Mouse (Mus musculus): ENCODE measurements around the gene Prkg1.

DNA sequence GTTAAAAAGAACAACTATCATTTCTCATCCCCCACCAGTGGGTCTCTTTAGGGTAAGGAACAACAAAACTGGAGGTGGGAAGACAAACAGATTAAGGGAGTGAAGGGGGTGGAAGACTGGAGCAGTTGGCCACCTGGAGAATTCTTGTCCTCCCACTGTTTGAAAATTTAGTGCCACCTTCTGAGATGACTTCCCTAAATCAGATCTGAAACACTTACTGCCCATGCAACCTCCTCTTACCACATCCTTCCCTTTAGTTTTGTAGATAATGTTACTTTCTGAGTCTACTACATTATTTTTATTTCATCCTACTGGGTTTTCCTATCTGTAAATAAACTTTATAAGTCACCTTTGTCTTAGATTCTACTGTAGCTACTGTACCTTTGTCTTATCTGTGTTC lies 304.6 kb downstream of the Prkg1 start:
- TF ChIP-seq POLR2A (IDR thresholded peaks at IDR 0.05; ENCODE audit: borderline replicate concordance, control insufficient read depth, low read depth, low read length) = no peak
- TF ChIP-seq CTCF (IDR thresholded peaks at IDR 0.05; ENCODE audit: control insufficient read depth, insufficient read depth, low read length) = no peak

All from bone marrow, adult 2 months (tissue).